ENCODE assay signal across 31 mouse cellular contexts in the genomic region with DNA sequence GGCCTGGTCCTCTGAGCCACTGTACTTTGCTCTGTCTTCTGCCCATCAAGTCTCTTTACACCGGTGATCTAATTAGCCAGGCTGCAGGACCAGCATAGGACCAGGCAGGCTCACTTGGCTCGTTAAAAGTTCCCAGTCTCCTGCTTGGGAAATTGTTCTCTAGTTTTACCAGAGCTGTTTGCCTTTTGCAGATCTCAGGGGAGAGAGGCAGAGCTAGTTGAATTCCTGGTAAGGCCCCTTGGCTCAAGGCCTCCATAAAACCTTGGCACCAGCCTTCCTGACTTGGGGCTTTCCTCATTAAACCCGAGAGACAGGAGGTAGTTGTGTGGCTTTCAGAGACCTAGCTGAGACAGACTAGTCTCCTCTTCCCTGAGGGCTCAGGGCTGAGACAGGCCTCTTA.
A peak's percentile ranks its signal among the peaks of the same experiment; 100 is the strongest.
DNase-seq lines count a peak whose midpoint lies in the region; ATAC-seq and TF ChIP-seq lines count a peak whose summit lies in the region.
"Had no signal": no experiment of that assay in that cellular context is flagged by ENCODE, and none has a peak within 500 bp of the region (broad histone marks: within the 10 kb centered on the region; RNA-seq: fewer than 3 reads in every experiment).

No protein-coding gene starts in this region.

- H3K9me3 ChIP-seq in limb, embryonic 12.5 days, result no peaks in the 10 kb centered on the region
- H3K9me3 ChIP-seq in hindbrain, embryonic 16.5 days (ENCODE audit: control insufficient read depth, low read length), result no peaks in the 10 kb centered on the region
- no peaks in the 10 kb centered on the region for H3K9me3 ChIP-seq in forebrain, embryonic 13.5 days (replicated peaks)
- no peaks in the 10 kb centered on the region for H3K9me3 ChIP-seq in liver, embryonic 12.5 days (replicated peaks)
- H3K9me3 ChIP-seq: heart, embryonic 12.5 days; hindbrain, embryonic 13.5 days; kidney, embryonic 15.5 days; midbrain, embryonic 12.5 days; neural tube, embryonic 12.5 days had no signal

- H3K27ac ChIP-seq in heart, adult 2 months, result no peak overlapping the region
- peak overlapping the region; percentile 81; the same call in 1 of the 2 replicates for H3K27ac ChIP-seq in limb, embryonic 12.5 days
- H3K27ac ChIP-seq in hindbrain, embryonic 16.5 days (ENCODE audit: low read depth, low read length), result no peak overlapping the region
- H3K27ac ChIP-seq in forebrain, embryonic 13.5 days, result no peak overlapping the region
- no peak overlapping the region for H3K27ac ChIP-seq in liver, embryonic 12.5 days
- H3K27ac ChIP-seq: hindbrain, embryonic 13.5 days; kidney, embryonic 15.5 days; midbrain, embryonic 12.5 days; neural tube, embryonic 12.5 days; stomach, postnatal 0 days had no signal

- H3K36me3 ChIP-seq in heart, adult 2 months (ENCODE audit: control insufficient read depth, insufficient read depth, low read length), result no peaks in the 10 kb centered on the region
- no peaks in the 10 kb centered on the region for H3K36me3 ChIP-seq in limb, embryonic 12.5 days
- H3K36me3 ChIP-seq in hindbrain, embryonic 16.5 days (ENCODE audit: control insufficient read depth, insufficient read depth, low read length), result no peaks in the 10 kb centered on the region
- H3K36me3 ChIP-seq in forebrain, embryonic 13.5 days (ENCODE audit: poor library complexity, severe bottlenecking), result no peaks in the 10 kb centered on the region
- H3K36me3 ChIP-seq in liver, embryonic 12.5 days, result no peaks in the 10 kb centered on the region
- H3K36me3 ChIP-seq: heart, embryonic 12.5 days; hindbrain, embryonic 13.5 days; kidney, embryonic 15.5 days; midbrain, embryonic 12.5 days; neural tube, embryonic 12.5 days had no signal

- peak; percentile 72 for ATAC-seq in limb, embryonic 12.5 days (ENCODE audit: insufficient number of reproducible peaks, insufficient read depth, low FRiP score, low TSS enrichment, low read depth)
- no peak for ATAC-seq in hindbrain, embryonic 16.5 days
- ATAC-seq in forebrain, embryonic 13.5 days, result no peak
- ATAC-seq in liver, embryonic 12.5 days, result no peak
- ATAC-seq: forebrain, postnatal 0 days; inflammation-experienced regulatory T-cells, adult 6 months; liver, postnatal 0 days had no signal

- no peak overlapping the region for H3K4me3 ChIP-seq in heart, adult 2 months
- H3K4me3 ChIP-seq in limb, embryonic 12.5 days (replicated peaks), result no peak overlapping the region
- no peak overlapping the region for H3K4me3 ChIP-seq in hindbrain, embryonic 16.5 days (ENCODE audit: low read length)
- no peak overlapping the region for H3K4me3 ChIP-seq in forebrain, embryonic 13.5 days
- H3K4me3 ChIP-seq in liver, embryonic 12.5 days, result no peak overlapping the region
- H3K4me3 ChIP-seq: erythroblast, embryonic 14.5 days; heart, embryonic 12.5 days; hindbrain, embryonic 13.5 days; kidney, embryonic 15.5 days; midbrain, embryonic 12.5 days; myocyte; neural tube, embryonic 12.5 days had no signal

- 63% methylated on average over 3 of the region's 3 CpGs for whole genome bisulfite sequencing in heart, adult 2 months
- WGBS in limb, embryonic 12.5 days, result 17% methylated on average over 3 of the region's 3 CpGs
- WGBS in hindbrain, embryonic 16.5 days, result 70% methylated on average over 3 of the region's 3 CpGs
- WGBS in forebrain, embryonic 13.5 days, result 52% methylated on average over 3 of the region's 3 CpGs
- 65% methylated on average over 3 of the region's 3 CpGs for WGBS in liver, embryonic 12.5 days (ENCODE audit: insufficient replicate concordance)

- no peak overlapping the region for H3K4me2 ChIP-seq in limb, embryonic 12.5 days
- no peak overlapping the region for H3K4me2 ChIP-seq in hindbrain, embryonic 16.5 days (ENCODE audit: low read length)
- H3K4me2 ChIP-seq in forebrain, embryonic 13.5 days, result no peak overlapping the region
- H3K4me2 ChIP-seq in liver, embryonic 12.5 days, result no peak overlapping the region
- H3K4me2 ChIP-seq: heart, embryonic 12.5 days; hindbrain, embryonic 13.5 days; kidney, embryonic 15.5 days; liver, embryonic 11.5 days; midbrain, embryonic 12.5 days; neural tube, embryonic 12.5 days had no signal

- no peaks in the 10 kb centered on the region for H3K27me3 ChIP-seq in heart, adult 2 months (ENCODE audit: control insufficient read depth, insufficient read depth, low read length)
- no peaks in the 10 kb centered on the region for H3K27me3 ChIP-seq in limb, embryonic 12.5 days
- H3K27me3 ChIP-seq in hindbrain, embryonic 16.5 days (replicated peaks; ENCODE audit: control insufficient read depth, insufficient read depth, low read length), result no peaks in the 10 kb centered on the region
- no peaks in the 10 kb centered on the region for H3K27me3 ChIP-seq in forebrain, embryonic 13.5 days
- H3K27me3 ChIP-seq in liver, embryonic 12.5 days (replicated peaks), result no peaks in the 10 kb centered on the region
- H3K27me3 ChIP-seq: CH12.LX; heart, embryonic 12.5 days; hindbrain, embryonic 13.5 days; kidney, embryonic 15.5 days; midbrain, embryonic 12.5 days; neural tube, embryonic 12.5 days had no signal

- no peaks in the 10 kb centered on the region for H3K4me1 ChIP-seq in heart, adult 2 months (ENCODE audit: control insufficient read depth, insufficient read depth, low read length)
- peaks cover 54% of the 10 kb centered on the region for H3K4me1 ChIP-seq in limb, embryonic 12.5 days (replicated peaks)
- no peaks in the 10 kb centered on the region for H3K4me1 ChIP-seq in hindbrain, embryonic 16.5 days (ENCODE audit: control insufficient read depth, insufficient read depth, low read depth, low read length)
- H3K4me1 ChIP-seq in forebrain, embryonic 13.5 days, result no peaks in the 10 kb centered on the region
- peaks cover 7% of the 10 kb centered on the region; the same call in 1 of the 2 replicates for H3K4me1 ChIP-seq in liver, embryonic 12.5 days
- H3K4me1 ChIP-seq: heart, embryonic 12.5 days; hindbrain, embryonic 13.5 days; kidney, embryonic 15.5 days; midbrain, embryonic 12.5 days; neural tube, embryonic 12.5 days had no signal

- no peak for TF ChIP-seq POLR2A in heart, adult 2 months (IDR thresholded peaks at IDR 0.05; ENCODE audit: insufficient read depth, low read depth, low read length)

- peak; percentile 82 for DNase-seq in heart, adult 11 months
- DNase-seq in heart, adult 2 months, result no peak
- DNase-seq in 3T3-L1 (ENCODE audit: low read depth, low spot score) (peak; percentile 31), MN1 (ENCODE audit: low spot score) (peak; percentile 14)
- DNase-seq: cerebellum, adult 18-20 months; cerebellum, postnatal 10 days; forebrain, postnatal 0 days; gastrocnemius, postnatal 25 days; heart, adult 18-20 months; heart, postnatal 4 days; kidney, postnatal 25 days; liver, postnatal 0 days; lung, postnatal 36 days; right cerebral cortex, adult 18-20 months; thymus, adult 18-20 months; thymus, postnatal 4 days had no signal

- TF ChIP-seq CTCF in heart, adult 2 months (IDR thresholded peaks at IDR 0.05), result no peak

- intact Hi-C loops in heart, adult 2 months (cut with DNase I), result no loop called here

- no peaks in the 10 kb centered on the region for H3K79me2 ChIP-seq in heart, adult 2 months (replicated peaks; ENCODE audit: control insufficient read depth, insufficient read depth, low read length)

- TF ChIP-seq EP300 in heart, adult 2 months (IDR thresholded peaks at IDR 0.05; ENCODE audit: insufficient read depth, low read depth, low read length), result no peak

- H3K9ac ChIP-seq in heart, adult 2 months (ENCODE audit: low read depth, low read length), result no peak overlapping the region
- no peak overlapping the region for H3K9ac ChIP-seq in limb, embryonic 12.5 days (replicated peaks)
- no peak overlapping the region for H3K9ac ChIP-seq in hindbrain, embryonic 16.5 days (ENCODE audit: low read depth, low read length)
- no peak overlapping the region for H3K9ac ChIP-seq in forebrain, embryonic 13.5 days
- no peak overlapping the region for H3K9ac ChIP-seq in liver, embryonic 12.5 days
- H3K9ac ChIP-seq: forebrain, postnatal 0 days; heart, embryonic 12.5 days; hindbrain, embryonic 13.5 days; kidney, embryonic 15.5 days; liver, postnatal 0 days; midbrain, embryonic 12.5 days; neural tube, embryonic 12.5 days had no signal

Comparison
In these comparisons a context has a peak if more than half of its experiments do, and no peak if none do; other contexts are left out.
1. DNase-seq: peak in heart, adult 11 months (single experiment), 3T3-L1 (single experiment) and MN1 (single experiment); none in heart, adult 2 months (0 of 2).